Mouse (Mus musculus) C2C12 (cell line): ENCODE results near the gene Tmppe.
"Not testable (repeated sequence)": the region's sequence is repeated elsewhere in the genome, so short reads cannot be mapped to it uniquely, and the experiment has no call there.

Experiments
- CEBPB ChIP-seq: IDR thresholded peaks from one replicate; pipeline ENCODE4 v1.6.1; 2011; ENCODE audit warnings: low read depth, mild to moderate bottlenecking, control low read depth, moderate library complexity
- CTCF ChIP-seq: IDR thresholded peaks from one replicate; pipeline ENCODE4 v1.5.1; 2011; ENCODE audit not compliant: control insufficient read depth, insufficient read depth, insufficient read length
- MAX ChIP-seq: IDR thresholded peaks from one replicate; pipeline ENCODE4 v1.6.1; 2011; ENCODE audit warnings: mild to moderate bottlenecking, control low read depth
- MYOD1 ChIP-seq: IDR thresholded peaks from one replicate; pipeline ENCODE4 v1.6.1; 2011; ENCODE audit warnings: low read depth; ENCODE audit not compliant: control insufficient read depth, insufficient read length
- MYOG ChIP-seq: IDR thresholded peaks from one replicate; pipeline ENCODE4 v1.6.1; 2011; ENCODE audit not compliant: control insufficient read depth, insufficient read length; ENCODE audit errors: extremely low read depth
- USF1 ChIP-seq: IDR thresholded peaks from one replicate; pipeline ENCODE4 v1.6.1; 2011; ENCODE audit warnings: low read depth, mild to moderate bottlenecking, control low read depth, moderate library complexity

DNA sequence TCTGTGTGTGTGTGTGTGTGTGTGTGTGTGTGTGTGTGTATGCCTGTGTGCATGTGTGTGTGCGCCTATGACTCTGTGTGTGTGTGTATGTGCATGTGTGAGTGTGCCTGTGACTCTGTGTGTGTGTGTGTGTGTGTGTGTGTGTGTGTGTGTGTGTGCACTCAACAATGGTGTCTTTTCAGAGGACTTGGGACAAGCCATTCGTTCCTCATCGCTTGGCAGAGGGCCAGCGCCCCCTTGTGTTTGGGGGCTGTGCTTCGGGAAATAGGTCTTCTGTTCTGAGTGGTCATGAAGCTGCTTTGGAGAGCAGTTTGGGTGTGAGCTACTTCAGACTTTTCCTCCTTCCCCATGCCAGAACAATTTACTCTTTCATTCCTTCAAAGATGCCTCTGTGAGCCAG is 29.2 kb upstream of the Tmppe start:
- TF ChIP-seq MYOD1, CTCF, USF1, MAX, CEBPB, MYOG: not testable (repeated sequence)
